Mouse (Mus musculus): Measurements from ENCODE around the gene Prorsd1.

- no peak for TF ChIP-seq CTCF (IDR thresholded peaks at IDR 0.05; ENCODE audit: borderline replicate concordance, control insufficient read depth, extremely low read depth, insufficient read depth, low read length, poor library complexity)
- TF ChIP-seq POLR2A (IDR thresholded peaks at IDR 0.05; ENCODE audit: control insufficient read depth, extremely low read depth, insufficient read depth, low read length, poor library complexity): no peak
Observed at GRCm38 (mm10) chr11:29560990-29561389, 46.2 kb upstream of the Prorsd1 start.
